Mouse (Mus musculus) frontal cortex, postnatal 25 days (tissue): ENCODE data around the gene Lcn4.
A peak's percentile ranks its signal among the peaks of the same experiment; 100 is the strongest.
"Not testable (repeated sequence)": the region's sequence is repeated elsewhere in the genome, so short reads cannot be mapped to it uniquely, and the experiment has no call there.

Experiments used
- DNase-seq, 2 experiments: peaks; one replicate each; pipeline ENCODE4 v3.0.0; 2022; ENCODE audit warnings: low spot score in 2 of 2

Lcn4 gene

GRCm38 (mm10) chr2:26671182-26671581, at the start of gene Lcn4:
Gene Lcn4, minus strand, starts transcription at chr2:26671282.
- DNase-seq: no peak

GRCm38 (mm10) chr2:26686171-26686675, 15.1 kb upstream of the Lcn4 start:
- DNase-seq: no peak

GRCm38 (mm10) chr2:26668746-26669145, 2.3 kb downstream of the Lcn4 start:
- no peak for DNase-seq

GRCm38 (mm10) chr2:26663551-26663950, 7.5 kb downstream of the Lcn4 start:
- not testable (repeated sequence) for DNase-seq

- DNase-seq: no peak
Measured at GRCm38 (mm10) chr2:26663112-26663511, 8.0 kb downstream of the Lcn4 start.

- DNase-seq: no peak
Measured at GRCm38 (mm10) chr2:26662509-26662882, 8.6 kb downstream of the Lcn4 start.

- no peak for DNase-seq
Measured at GRCm38 (mm10) chr2:26661768-26662508, 9.1 kb downstream of the Lcn4 start.

- DNase-seq: no peak
Measured at GRCm38 (mm10) chr2:26661143-26661752, 9.8 kb downstream of the Lcn4 start.

- no peak for DNase-seq
Measured at GRCm38 (mm10) chr2:26657426-26657825, 13.7 kb downstream of the Lcn4 start.

- DNase-seq: no peak
Measured at GRCm38 (mm10) chr2:26654687-26655086, 16.4 kb downstream of the Lcn4 start.

GRCm38 (mm10) chr2:26646643-26647293, 24.3 kb downstream of the Lcn4 start:
- DNase-seq: peak in 1 of 2 experiments; percentile 61

GRCm38 (mm10) chr2:26643942-26644341, 27.1 kb downstream of the Lcn4 start:
- no peak for DNase-seq

GRCm38 (mm10) chr2:26641006-26641647, 30.0 kb downstream of the Lcn4 start:
- no peak for DNase-seq

- peak; percentile 98 to 99 for DNase-seq
Measured at GRCm38 (mm10) chr2:26639838-26640830, 30.9 kb downstream of the Lcn4 start.

- DNase-seq: no peak
Measured at GRCm38 (mm10) chr2:26639083-26639482, 32.0 kb downstream of the Lcn4 start.

GRCm38 (mm10) chr2:26638572-26638971, 32.5 kb downstream of the Lcn4 start:
- no peak for DNase-seq

GRCm38 (mm10) chr2:26638039-26638438, 33.0 kb downstream of the Lcn4 start:
- DNase-seq: no peak

- DNase-seq: no peak
Measured at GRCm38 (mm10) chr2:26637316-26637932, 33.7 kb downstream of the Lcn4 start.

- no peak for DNase-seq
Measured at GRCm38 (mm10) chr2:26636325-26636635, 34.8 kb downstream of the Lcn4 start.

GRCm38 (mm10) chr2:26635489-26636324, 35.4 kb downstream of the Lcn4 start:
- DNase-seq: no peak
